Mouse (Mus musculus) Patski (cell line): ENCODE results near the gene Gm20388. TPM values are rescaled to one million over a fixed set of nuclear protein-coding genes. Genes with fewer than 3 reads are reported as not detected.

Experiments
- ATAC-seq: fragments of 100-300 bp; one replicate; pipeline ENCODE4 v1.8.0; 2021
- CTCF ChIA-PET: fragments of 350-600 bp; sonication (Branson Sonifier 250); formaldehyde crosslinking; loops from one replicate; lab custom pipeline; 2022; ENCODE audit warnings: inconsistent platforms; lab: Charles Lee
- POLR2A ChIA-PET: fragments of 350-600 bp; sonication (Branson Sonifier 250); formaldehyde crosslinking; loops from one replicate; lab custom pipeline; 2022; ENCODE audit warnings: antibody characterized with exemption, inconsistent platforms; lab: Charles Lee
- DNase-seq: peaks from one replicate; pipeline ENCODE4 v3.0.0-alpha.2; 2011; ENCODE audit warnings: low read depth, low spot score
- H3K27me3 ChIP-seq: fragments of 371-371 bp; one replicate; pipeline ENCODE4 v1.5.1; 2021
- CTCF ChIP-seq: fragments of 100-300 bp; IDR thresholded peaks from one replicate; pipeline ENCODE4 v1.5.1; 2021
- in situ Hi-C: fragments of 300-500 bp; cut with MboI; formaldehyde crosslinking; loops from 3 replicates; pipeline ENCODE4 v1.11.1; 2018; ENCODE audit warnings: low pct_unique_long_range_greater_than_20kb, mixed read lengths
- polyA plus RNA-seq: library from polyadenylated mRNA; unstranded; gene quantifications from one replicate; pipeline ENCODE4 v1.2.3, GENCODE M21; 2021

Gm20388 gene
- polyA plus RNA-seq, 1 experiment from 2014 or later: 86.7 TPM

- H3K27me3 ChIP-seq: no peaks in the 10 kb centered on the region
Measured at GRCm38 (mm10) chr8:120523641-120524040, 613.0 kb downstream of the Gm20388 start.

GRCm38 (mm10) chr8:120525135-120525534 is 614.5 kb downstream of the Gm20388 start:
- ATAC-seq (no peak), DNase-seq (no peak)
- in situ Hi-C loops: no loop called here
- H3K27me3 ChIP-seq: no peaks in the 10 kb centered on the region
- ChIA-PET CTCF (no interaction called here), POLR2A (interaction anchor here (0.7 to 0.8 kb wide), 2 partner anchors 13 to 24 kb away, joined by 3 read pairs; no protein-coding TSS in a partner anchor)
- no peak for TF ChIP-seq CTCF

More at GRCm38 (mm10) chr8:120523641-120524040, 613.0 kb downstream of the Gm20388 start:
- CTCF ChIA-PET: no interaction called here
- POLR2A ChIA-PET: no interaction called here
- in situ Hi-C loops: no loop called here
- ATAC-seq (no peak), DNase-seq (no peak)
- TF ChIP-seq CTCF: no peak

GRCm38 (mm10) chr8:120525832-120526231 is 615.2 kb downstream of the Gm20388 start:
- TF ChIP-seq CTCF: no peak
- ATAC-seq (no peak), DNase-seq (no peak)
- in situ Hi-C loops: no loop called here
- POLR2A ChIA-PET: interaction anchor here (0.7 kb wide), 1 partner anchor 24 kb away, joined by 3 read pairs; no protein-coding TSS in a partner anchor
- H3K27me3 ChIP-seq: no peaks in the 10 kb centered on the region
- CTCF ChIA-PET: interaction anchor here (1.1 kb wide), 1 partner anchor 9 kb away, joined by 3 read pairs; no protein-coding TSS in a partner anchor

- CTCF ChIA-PET: interaction anchor here (1.1 kb wide), 1 partner anchor 8 kb away, joined by 3 read pairs; no protein-coding TSS in a partner anchor
- no peak for TF ChIP-seq CTCF
- DNase-seq (no peak), ATAC-seq (no peak)
- no peaks in the 10 kb centered on the region for H3K27me3 ChIP-seq
- in situ Hi-C loops: no loop called here
- POLR2A ChIA-PET: no interaction called here
Measured at GRCm38 (mm10) chr8:120526577-120526976, 615.9 kb downstream of the Gm20388 start.

- ATAC-seq (no peak), DNase-seq (no peak)
- in situ Hi-C loops: no loop called here
- ChIA-PET POLR2A (interaction anchor here (0.6 kb wide), 1 partner anchor 59 kb away, joined by 4 read pairs; no protein-coding TSS in a partner anchor), CTCF (interaction anchor here (1.5 kb wide), 1 partner anchor 9 kb away, joined by 3 read pairs; no protein-coding TSS in a partner anchor)
- no peak for TF ChIP-seq CTCF
- H3K27me3 ChIP-seq: no peaks in the 10 kb centered on the region
Measured at GRCm38 (mm10) chr8:120528332-120528731, 617.7 kb downstream of the Gm20388 start.

DNA sequence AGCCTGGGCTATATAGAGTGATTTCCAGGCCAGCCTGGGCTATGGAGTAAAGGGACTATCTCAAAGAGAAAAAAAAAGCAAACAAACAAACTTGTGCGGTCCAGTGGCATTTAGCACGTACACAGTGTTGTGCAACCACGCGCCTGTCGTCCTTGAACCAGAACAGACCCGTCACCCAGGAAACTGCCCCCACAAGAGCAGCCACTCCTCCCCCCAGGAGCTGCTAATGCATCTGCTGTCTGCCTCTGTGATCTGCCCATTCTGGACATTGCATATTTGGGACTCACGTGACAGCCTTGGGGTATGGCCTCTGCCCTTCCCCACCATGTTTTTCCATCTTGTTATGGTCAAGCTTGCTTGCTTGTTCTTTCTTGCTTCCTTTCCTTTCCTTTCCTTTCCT is 618.6 kb downstream of the Gm20388 start:
- in situ Hi-C loops: no loop called here
- no peak for TF ChIP-seq CTCF
- ChIA-PET CTCF (interaction anchor here (1.5 kb wide), 1 partner anchor 9 kb away, joined by 3 read pairs; no protein-coding TSS in a partner anchor), POLR2A (interaction anchor here (0.9 kb wide), 1 partner anchor 24 kb away, joined by 4 read pairs; no protein-coding TSS in a partner anchor)
- H3K27me3 ChIP-seq: no peaks in the 10 kb centered on the region
- DNase-seq: no peak
- ATAC-seq: no peak

GRCm38 (mm10) chr8:120530954-120531656 is 620.5 kb downstream of the Gm20388 start:
- H3K27me3 ChIP-seq: no peaks in the 10 kb centered on the region
- ATAC-seq: no peak
- POLR2A ChIA-PET: interaction anchor here (0.6 kb wide), 1 partner anchor 17 kb away, joined by 5 read pairs; no protein-coding TSS in a partner anchor
- in situ Hi-C loops: no loop called here
- CTCF ChIA-PET: interaction anchor here (1.4 to 1.6 kb wide), 2 partner anchors 18 to 231 kb away, joined by 3 read pairs; no protein-coding TSS in a partner anchor
- TF ChIP-seq CTCF: no peak
- no peak for DNase-seq

GRCm38 (mm10) chr8:120531775-120532516 is 621.3 kb downstream of the Gm20388 start:
- CTCF ChIA-PET: interaction anchor here (1.0 to 1.6 kb wide), 4 partner anchors 19 to 231 kb away, joined by 3 read pairs; no protein-coding TSS in a partner anchor
- in situ Hi-C loops: no loop called here
- ATAC-seq: no peak
- no peaks in the 10 kb centered on the region for H3K27me3 ChIP-seq
- DNase-seq: no peak
- POLR2A ChIA-PET: no interaction called here
- TF ChIP-seq CTCF: no peak

DNA sequence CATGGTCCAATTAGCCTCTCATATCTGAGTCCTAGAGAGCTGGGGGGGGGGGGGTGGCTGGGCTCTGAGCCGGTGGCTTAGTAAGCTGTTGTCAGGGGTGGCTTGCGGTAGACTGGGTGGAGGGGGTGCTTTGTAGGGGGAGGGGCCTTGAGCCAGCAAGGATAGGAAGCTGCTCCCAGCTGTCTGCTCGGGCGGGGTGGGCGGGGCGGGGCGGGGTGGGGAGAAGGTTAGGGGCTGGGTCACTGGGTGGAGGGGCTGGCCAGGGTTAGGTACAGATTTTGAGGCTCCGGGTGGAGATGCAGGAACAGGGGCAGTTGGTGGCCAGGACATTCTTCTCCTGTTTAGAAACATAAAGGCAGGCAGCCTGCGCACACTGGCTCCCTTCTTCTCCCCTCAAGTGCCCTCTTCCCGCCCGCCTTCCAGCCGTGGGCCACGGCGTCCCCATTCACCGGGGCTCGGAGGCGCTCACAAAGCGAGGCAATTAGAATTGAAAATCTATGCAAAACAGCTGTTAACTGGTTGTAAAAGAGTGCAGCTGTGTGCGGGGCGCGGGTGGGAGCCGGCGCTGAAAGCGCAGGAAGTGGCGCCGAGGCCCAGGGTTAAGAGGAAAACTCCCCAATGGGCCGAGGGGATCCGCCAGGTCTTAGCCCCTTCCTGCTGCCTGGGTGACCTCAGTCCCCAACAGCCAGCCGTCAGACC is 622.0 kb downstream of the Gm20388 start:
- ATAC-seq (no peak), DNase-seq (no peak)
- CTCF ChIA-PET: interaction anchor here (1.0 to 1.4 kb wide), 3 partner anchors 19 to 164 kb away, joined by 3 read pairs; no protein-coding TSS in a partner anchor
- in situ Hi-C loops: no loop called here
- H3K27me3 ChIP-seq: no peaks in the 10 kb centered on the region
- TF ChIP-seq CTCF: no peak
- POLR2A ChIA-PET: no interaction called here

- DNase-seq: no peak
- TF ChIP-seq CTCF: no peak
- no peak for ATAC-seq
- in situ Hi-C loops: no loop called here
- ChIA-PET CTCF (interaction anchor here (1.4 kb wide), 1 partner anchor 30 kb away, joined by 3 read pairs; no protein-coding TSS in a partner anchor), POLR2A (interaction anchor here (0.7 kb wide), 1 partner anchor 119 kb away, joined by 8 read pairs; no protein-coding TSS in a partner anchor)
- no peaks in the 10 kb centered on the region for H3K27me3 ChIP-seq
Measured at GRCm38 (mm10) chr8:120533380-120533779, 622.7 kb downstream of the Gm20388 start.
